In genomic region chr6:83004872-83005271, GRCm38 (mm10) we compare ENCODE assay signal across 8 mouse cellular contexts. TPM values are rescaled to one million over a fixed set of nuclear protein-coding genes. Genes with fewer than 3 reads are reported as not detected.
DNase-seq lines count a peak whose midpoint lies in the region; ATAC-seq and TF ChIP-seq lines count a peak whose summit lies in the region.

No protein-coding gene starts in this region.

- peaks cover 29% of the 10 kb centered on the region for H3K79me2 ChIP-seq in macrophage (ENCODE audit: inconsistent target)

- no peaks in the 10 kb centered on the region for H3K9me3 ChIP-seq in hindbrain, embryonic 16.5 days (ENCODE audit: control insufficient read depth, low read length)
- H3K9me3 ChIP-seq in midbrain, embryonic 15.5 days = no peaks in the 10 kb centered on the region

- H3K27ac ChIP-seq in layer of hippocampus, adult 2 months = no peak overlapping the region
- H3K27ac ChIP-seq in macrophage = peak overlapping the region; percentile 99
- no peak overlapping the region for H3K27ac ChIP-seq in hindbrain, embryonic 16.5 days (ENCODE audit: low read depth, low read length)
- no peak overlapping the region for H3K27ac ChIP-seq in midbrain, embryonic 15.5 days

- no peaks in the 10 kb centered on the region; the same call in 1 of the 2 replicates for H3K4me1 ChIP-seq in hindbrain, embryonic 16.5 days (ENCODE audit: control insufficient read depth, insufficient read depth, low read depth, low read length)
- H3K4me1 ChIP-seq in midbrain, embryonic 15.5 days = no peaks in the 10 kb centered on the region

- H3K4me2 ChIP-seq in hindbrain, embryonic 16.5 days (ENCODE audit: low read length) = no peak overlapping the region
- H3K4me2 ChIP-seq in midbrain, embryonic 15.5 days = no peak overlapping the region

- no peaks in the 10 kb centered on the region for H3K36me3 ChIP-seq in macrophage (ENCODE audit: inconsistent target)
- no peaks in the 10 kb centered on the region for H3K36me3 ChIP-seq in hindbrain, embryonic 16.5 days (ENCODE audit: control insufficient read depth, insufficient read depth, low read length)
- no peaks in the 10 kb centered on the region for H3K36me3 ChIP-seq in midbrain, embryonic 15.5 days (replicated peaks)

- under 1% methylated on average over 7 of the region's 7 CpGs for WGBS in macrophage (ENCODE audit: missing documents)
- WGBS in hindbrain, embryonic 16.5 days = 54% methylated on average over 7 of the region's 7 CpGs
- 56% methylated on average over 7 of the region's 7 CpGs for WGBS in midbrain, embryonic 15.5 days

- no peaks in the 10 kb centered on the region for H3K27me3 ChIP-seq in hindbrain, embryonic 16.5 days (replicated peaks; ENCODE audit: control insufficient read depth, insufficient read depth, low read length)
- no peaks in the 10 kb centered on the region for H3K27me3 ChIP-seq in midbrain, embryonic 15.5 days (replicated peaks)

- no peak overlapping the region for H3K4me3 ChIP-seq in layer of hippocampus, adult 2 months
- H3K4me3 ChIP-seq in macrophage (ENCODE audit: inconsistent target) = peak overlapping the region; percentile 48
- H3K4me3 ChIP-seq in hindbrain, embryonic 16.5 days (ENCODE audit: low read length) = no peak overlapping the region
- no peak overlapping the region for H3K4me3 ChIP-seq in midbrain, embryonic 15.5 days

- no peak for ATAC-seq in hindbrain, embryonic 16.5 days
- ATAC-seq in midbrain, embryonic 15.5 days (replicated peaks) = no peak

- 0 out of 2 replicates have a peak, but pooled peaks have one; percentile 6 for TF ChIP-seq CTCF in layer of hippocampus, adult 2 months (conservative IDR thresholded peaks at IDR 0.05)

- DNase-seq in layer of hippocampus, adult 2 months (ENCODE audit: low spot score in 2 of 2) = no peak
- DNase-seq in layer of hippocampus, adult 8-10 months (ENCODE audit: low spot score in 2 of 2) = no peak
- peak; percentile 22 to 36 for DNase-seq in adrenal gland, postnatal 36 days
- peak; percentile 31 for DNase-seq in heart, postnatal 4 days
- no peak for DNase-seq in frontal cortex, postnatal 14 days (ENCODE audit: low spot score in 2 of 2)

- H3K9ac ChIP-seq in hindbrain, embryonic 16.5 days (ENCODE audit: low read depth, low read length) = no peak overlapping the region
- no peak overlapping the region for H3K9ac ChIP-seq in midbrain, embryonic 15.5 days

RNA-seq across cellular contexts. Expression of gene Dok1, which starts 28.4 kb away (rescaled TPM):
- total RNA-seq in layer of hippocampus, adult 2 months (2021) = 1 to 10 TPM; 3.2 to 3.3 TPM
- total RNA-seq in layer of hippocampus, adult 8-10 months (2022) = 1 to 10 TPM; 3.3 to 7.4 (median 5.0) TPM
- 10 to 100 TPM in 1 of 2 experiments, 1 to 10 TPM in 1; 9.9 to 13.8 TPM for total RNA-seq in adrenal gland, postnatal 36 days (2021)
- total RNA-seq in heart, postnatal 4 days (2021) = 1 to 10 TPM; 5.3 to 6.1 TPM
- 10 to 100 TPM in 22 of 26 experiments, 1 to 10 TPM in 4; 3.0 to 75.5 (median 33.8) TPM for total RNA-seq in macrophage (2018; cell fraction: chromatin; rRNA removed)
- total RNA-seq in macrophage (2018; cell fraction: cytosol; rRNA removed) = 100 to 1,000 TPM in 5 of 26 experiments, 10 to 100 TPM in 21; 39.1 to 112 (median 71.5) TPM
- total RNA-seq in macrophage (2018; cell fraction: nucleus; rRNA removed) = 100 to 1,000 TPM in 3 of 26 experiments, 10 to 100 TPM in 23; 15.4 to 138 (median 60.7) TPM
- polyA plus RNA-seq in macrophage (2018) = 30.0 to 70.8 TPM (median 64.9 TPM) in 3 replicates
- 2.1 and 2.2 TPM in 2 replicates for polyA plus RNA-seq in hindbrain, embryonic 16.5 days (2015; fragmentation: Nextera tagmentation; extraction: Ambion mirVana)
- 2.3 TPM in 2 replicates for polyA plus RNA-seq in midbrain, embryonic 15.5 days (2015; fragmentation: Nextera tagmentation; extraction: Ambion mirVana)

RNA-seq across cellular contexts. Expression of gene Loxl3, which starts 29.1 kb away (rescaled TPM):
- total RNA-seq in layer of hippocampus, adult 2 months (2021) = 1 to 10 TPM; 2.4 to 3.5 TPM
- 1 to 10 TPM; 2.5 to 4.7 (median 3.2) TPM for total RNA-seq in layer of hippocampus, adult 8-10 months (2022)
- total RNA-seq in adrenal gland, postnatal 36 days (2021) = 1 to 10 TPM; 3.3 to 3.5 TPM
- total RNA-seq in heart, postnatal 4 days (2021) = 1 to 10 TPM; 4.7 to 6.0 TPM
- total RNA-seq in macrophage (2018; cell fraction: chromatin; rRNA removed) = 100 to 1,000 TPM in 5 of 26 experiments, 10 to 100 TPM in 18, 1 to 10 TPM in 3; 5.5 to 136 (median 38.4) TPM
- total RNA-seq in macrophage (2018; cell fraction: cytosol; rRNA removed) = 10 to 100 TPM in 9 of 26 experiments, 1 to 10 TPM in 17; 1.6 to 18.5 (median 5.9) TPM
- 10 to 100 TPM in 22 of 26 experiments, 1 to 10 TPM in 4; 4.2 to 87.4 (median 28.4) TPM for total RNA-seq in macrophage (2018; cell fraction: nucleus; rRNA removed)
- polyA plus RNA-seq in macrophage (2018) = 6.0 to 8.2 TPM (median 7.6 TPM) in 3 replicates
- polyA plus RNA-seq in hindbrain, embryonic 16.5 days (2015; fragmentation: Nextera tagmentation; extraction: Ambion mirVana) = 7.1 and 8.5 TPM in 2 replicates
- 6.8 and 7.6 TPM in 2 replicates for polyA plus RNA-seq in midbrain, embryonic 15.5 days (2015; fragmentation: Nextera tagmentation; extraction: Ambion mirVana)

RNA-seq across cellular contexts. Expression of gene Aup1, which starts 49.4 kb away (rescaled TPM):
- 100 to 1,000 TPM; 131 to 133 TPM for total RNA-seq in layer of hippocampus, adult 2 months (2021)
- total RNA-seq in layer of hippocampus, adult 8-10 months (2022) = 100 to 1,000 TPM; 123 to 153 (median 136) TPM
- total RNA-seq in adrenal gland, postnatal 36 days (2021) = 100 to 1,000 TPM; 173 to 185 TPM
- total RNA-seq in heart, postnatal 4 days (2021) = 10 to 100 TPM; 84.1 to 88.4 TPM
- total RNA-seq in macrophage (2018; cell fraction: chromatin; rRNA removed) = 100 to 1,000 TPM; 162 to 586 (median 393) TPM
- total RNA-seq in macrophage (2018; cell fraction: cytosol; rRNA removed) = 100 to 1,000 TPM; 226 to 433 (median 334) TPM
- total RNA-seq in macrophage (2018; cell fraction: nucleus; rRNA removed) = 100 to 1,000 TPM; 176 to 503 (median 306) TPM
- polyA plus RNA-seq in macrophage (2018) = 192 to 272 TPM (median 246 TPM) in 3 replicates
- 179 and 193 TPM in 2 replicates for polyA plus RNA-seq in hindbrain, embryonic 16.5 days (2015; fragmentation: Nextera tagmentation; extraction: Ambion mirVana)
- polyA plus RNA-seq in midbrain, embryonic 15.5 days (2015; fragmentation: Nextera tagmentation; extraction: Ambion mirVana) = 182 and 198 TPM in 2 replicates

RNA-seq across cellular contexts. Expression of gene Htra2, which starts 50.2 kb away (rescaled TPM):
- total RNA-seq in layer of hippocampus, adult 2 months (2021) = 10 to 100 TPM; 52.9 to 54.5 TPM
- total RNA-seq in layer of hippocampus, adult 8-10 months (2022) = 10 to 100 TPM; 50.0 to 60.6 (median 51.8) TPM
- total RNA-seq in adrenal gland, postnatal 36 days (2021) = 10 to 100 TPM; 51.8 to 58.4 TPM
- total RNA-seq in heart, postnatal 4 days (2021) = 10 to 100 TPM; 42.6 to 43.5 TPM
- 100 to 1,000 TPM in 18 of 26 experiments, 10 to 100 TPM in 8; 53.1 to 213 (median 134) TPM for total RNA-seq in macrophage (2018; cell fraction: chromatin; rRNA removed)
- total RNA-seq in macrophage (2018; cell fraction: cytosol; rRNA removed) = 10 to 100 TPM; 34.2 to 68.0 (median 50.8) TPM
- total RNA-seq in macrophage (2018; cell fraction: nucleus; rRNA removed) = 100 to 1,000 TPM in 16 of 26 experiments, 10 to 100 TPM in 10; 48.6 to 222 (median 110) TPM
- polyA plus RNA-seq in macrophage (2018) = 33.7 to 84.6 TPM (median 58.6 TPM) in 3 replicates
- polyA plus RNA-seq in hindbrain, embryonic 16.5 days (2015; fragmentation: Nextera tagmentation; extraction: Ambion mirVana) = 85.6 and 88.5 TPM in 2 replicates
- 79.0 and 81.2 TPM in 2 replicates for polyA plus RNA-seq in midbrain, embryonic 15.5 days (2015; fragmentation: Nextera tagmentation; extraction: Ambion mirVana)

RNA-seq across cellular contexts. Expression of gene Dqx1, which starts 52.8 kb away (rescaled TPM):
- total RNA-seq in layer of hippocampus, adult 2 months (2021) = under 1 TPM; 0.69 to 0.79 TPM
- 1 to 10 TPM in 3 of 4 experiments, under 1 TPM in 1; 0.41 to 2.1 (median 1.5) TPM for total RNA-seq in layer of hippocampus, adult 8-10 months (2022)
- 1 to 10 TPM; 2.0 to 2.9 TPM for total RNA-seq in adrenal gland, postnatal 36 days (2021)
- total RNA-seq in heart, postnatal 4 days (2021) = under 1 TPM; 0.59 to 0.62 TPM
- 10 to 100 TPM in 20 of 26 experiments, 1 to 10 TPM in 6; 5.4 to 16.1 (median 12.2) TPM for total RNA-seq in macrophage (2018; cell fraction: chromatin; rRNA removed)
- total RNA-seq in macrophage (2018; cell fraction: cytosol; rRNA removed) = under 1 TPM; 0.04 to 0.55 (median 0.16) TPM
- 10 to 100 TPM in 1 of 26 experiments, 1 to 10 TPM in 25; 1.8 to 11.4 (median 6.1) TPM for total RNA-seq in macrophage (2018; cell fraction: nucleus; rRNA removed)
- 0.23 to 0.54 TPM (median 0.51 TPM) in 3 replicates for polyA plus RNA-seq in macrophage (2018)
- polyA plus RNA-seq in hindbrain, embryonic 16.5 days (2015; fragmentation: Nextera tagmentation; extraction: Ambion mirVana) = 0.28 and 0.71 TPM in 2 replicates
- 0.51 and 0.75 TPM in 2 replicates for polyA plus RNA-seq in midbrain, embryonic 15.5 days (2015; fragmentation: Nextera tagmentation; extraction: Ambion mirVana)

Comparison
In these comparisons a context has a peak if more than half of its experiments do, and no peak if none do; other contexts are left out.
1. DNase-seq: peak in adrenal gland, postnatal 36 days (2 of 2) and heart, postnatal 4 days (single experiment); none in layer of hippocampus, adult 2 months (0 of 2), layer of hippocampus, adult 8-10 months (0 of 2) and frontal cortex, postnatal 14 days (0 of 2).